Mouse (Mus musculus) gastrocnemius, postnatal 25 days (tissue): ENCODE data around the gene Tceanc2. TPM values are rescaled to one million over a fixed set of nuclear protein-coding genes. Genes with fewer than 3 reads are reported as not detected.

Source experiments
- DNase-seq: peaks from one replicate; pipeline ENCODE4 v3.0.0; 2022
- total RNA-seq, 2 experiments: library from RNA; stranded (reverse); gene quantifications; 1 replicate in 1 of 2; 2 replicates in 1 of 2; pipeline ENCODE4 v1.2.3; 2021

Gene Tceanc2
- total RNA-seq, 2 experiments from 2014 or later = 11.7 to 13.2 TPM

GRCm38 (mm10) chr4:107178182-107178829, 610 bp downstream of the Tceanc2 start, which contains the start of gene Tmem59:
Tmem59 (plus strand) TSS chr4:107178399.
- DNase-seq = peak; percentile 99

- no peak for DNase-seq
Measured at GRCm38 (mm10) chr4:107177506-107177905, 1.4 kb downstream of the Tceanc2 start.

GRCm38 (mm10) chr4:107167798-107168197, 11.1 kb downstream of the Tceanc2 start:
- no peak for DNase-seq

GRCm38 (mm10) chr4:107166700-107167099, 12.2 kb downstream of the Tceanc2 start:
- DNase-seq = no peak

- peak; percentile 33 for DNase-seq
Measured at GRCm38 (mm10) chr4:107163756-107164587, 14.9 kb downstream of the Tceanc2 start.

- no peak for DNase-seq
Measured at GRCm38 (mm10) chr4:107163341-107163740, 15.6 kb downstream of the Tceanc2 start.

- no peak for DNase-seq
Measured at GRCm38 (mm10) chr4:107160181-107160580, 18.7 kb downstream of the Tceanc2 start.

GRCm38 (mm10) chr4:107159166-107159773, 19.6 kb downstream of the Tceanc2 start:
- DNase-seq = no peak

GRCm38 (mm10) chr4:107156983-107157401, 21.9 kb downstream of the Tceanc2 start:
- no peak for DNase-seq

GRCm38 (mm10) chr4:107152571-107152970, 26.3 kb downstream of the Tceanc2 start:
- no peak for DNase-seq

- DNase-seq = no peak
Measured at GRCm38 (mm10) chr4:107150991-107151390, 27.9 kb downstream of the Tceanc2 start.

GRCm38 (mm10) chr4:107143511-107143910, 35.4 kb downstream of the Tceanc2 start:
- DNase-seq = no peak

GRCm38 (mm10) chr4:107139836-107140631, 38.9 kb downstream of the Tceanc2 start:
- DNase-seq = no peak

- DNase-seq = no peak
Measured at GRCm38 (mm10) chr4:107138948-107139835, 39.7 kb downstream of the Tceanc2 start.

- DNase-seq = no peak
Measured at GRCm38 (mm10) chr4:107136531-107136930, 42.4 kb downstream of the Tceanc2 start.

- no peak for DNase-seq
Measured at GRCm38 (mm10) chr4:107135663-107136062, 43.3 kb downstream of the Tceanc2 start.

- DNase-seq = no peak
Measured at GRCm38 (mm10) chr4:107134891-107135290, 44.0 kb downstream of the Tceanc2 start.

- DNase-seq = no peak
Measured at GRCm38 (mm10) chr4:107130534-107130933, 48.4 kb downstream of the Tceanc2 start.

- DNase-seq = no peak
Measured at GRCm38 (mm10) chr4:107129373-107129772, 49.5 kb downstream of the Tceanc2 start.

GRCm38 (mm10) chr4:107127901-107128669, 50.8 kb downstream of the Tceanc2 start:
- no peak for DNase-seq
